Mouse (Mus musculus) heart, postnatal 25 days (tissue): Measurements from ENCODE around the gene Fgfr2. TPM values are rescaled to one million over a fixed set of nuclear protein-coding genes. Genes with fewer than 3 reads are reported as not detected.

Source experiments
- DNase-seq: peaks from one replicate; pipeline ENCODE4 v3.0.0; 2022; ENCODE audit warnings: low spot score
- intact Hi-C: fragments of 180-260 bp; cut with DNase I; formaldehyde crosslinking; loops from one replicate; pipeline ENCODE4 v1.15.1; 2025
- total RNA-seq, 2 experiments: library from RNA; stranded (reverse); gene quantifications; 2 replicates each; pipeline ENCODE4 v1.2.3; 2021

Fgfr2 gene
- total RNA-seq, 2 experiments from 2014 or later: 1.7 to 1.8 TPM

DNA sequence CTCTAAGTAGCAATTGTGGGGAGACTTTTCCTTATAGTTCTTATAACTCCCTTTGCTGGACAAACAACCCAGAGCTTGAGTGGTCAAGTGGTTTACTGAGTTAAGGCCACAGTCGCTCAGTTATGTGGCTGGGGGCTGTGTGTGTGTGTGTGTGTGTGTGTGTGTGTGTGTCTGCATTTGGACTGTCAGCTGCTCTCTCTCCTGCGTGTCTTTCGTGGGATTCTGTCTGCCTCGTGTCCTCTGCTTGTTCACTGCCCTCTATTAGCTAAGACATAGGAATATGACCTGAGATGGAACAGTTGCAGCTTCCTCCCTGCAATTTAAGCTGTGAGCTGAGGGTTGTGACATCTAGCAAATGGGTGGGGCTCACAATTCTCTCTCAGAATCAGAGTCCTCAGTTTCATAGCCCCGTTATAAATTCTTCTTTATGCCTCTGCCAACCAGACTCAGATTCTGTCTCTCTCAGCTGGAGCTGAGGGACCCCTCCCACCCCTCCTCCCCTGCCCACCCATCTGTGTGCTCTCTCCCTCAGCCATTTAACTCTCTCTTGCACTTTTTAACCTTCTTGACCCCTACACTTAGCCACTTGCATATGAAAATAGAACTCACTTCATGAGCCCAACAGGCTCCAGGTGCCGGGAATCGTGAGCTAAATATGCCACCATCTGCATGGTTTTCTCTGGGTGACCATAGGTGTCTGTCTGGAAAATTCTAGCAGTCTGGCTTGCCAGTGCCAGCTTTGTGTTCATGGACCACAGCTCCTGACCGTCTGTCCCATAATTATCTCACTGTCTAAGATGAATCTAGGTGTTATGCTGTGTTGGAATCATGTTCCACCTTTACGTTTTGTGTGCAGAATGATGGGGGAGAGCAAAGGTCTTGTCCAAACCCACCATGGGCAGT lies 2413.5 kb downstream of the Fgfr2 start:
- intact Hi-C loops: no loop called here
- DNase-seq: no peak

DNA sequence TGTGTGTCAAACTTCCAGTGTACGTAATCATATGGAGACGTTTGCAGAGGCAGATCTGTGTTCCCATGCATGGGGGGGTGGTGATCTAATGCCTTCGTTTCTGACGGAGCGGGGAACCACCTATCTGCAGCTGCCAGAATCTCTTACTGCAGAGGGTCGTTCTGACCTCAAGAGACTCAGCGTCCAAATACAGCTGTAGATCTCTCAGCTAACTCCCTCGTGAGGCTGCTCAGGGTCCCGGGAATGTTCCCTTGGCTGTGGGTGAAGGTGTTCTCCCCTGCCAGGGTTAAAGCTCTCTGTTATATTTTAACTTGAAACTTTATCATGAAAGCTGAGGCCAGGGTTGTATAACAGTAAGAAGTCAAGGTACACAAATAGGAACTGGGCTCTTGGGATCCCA lies 2414.2 kb downstream of the Fgfr2 start:
- intact Hi-C loops: no loop called here
- DNase-seq: no peak

DNA sequence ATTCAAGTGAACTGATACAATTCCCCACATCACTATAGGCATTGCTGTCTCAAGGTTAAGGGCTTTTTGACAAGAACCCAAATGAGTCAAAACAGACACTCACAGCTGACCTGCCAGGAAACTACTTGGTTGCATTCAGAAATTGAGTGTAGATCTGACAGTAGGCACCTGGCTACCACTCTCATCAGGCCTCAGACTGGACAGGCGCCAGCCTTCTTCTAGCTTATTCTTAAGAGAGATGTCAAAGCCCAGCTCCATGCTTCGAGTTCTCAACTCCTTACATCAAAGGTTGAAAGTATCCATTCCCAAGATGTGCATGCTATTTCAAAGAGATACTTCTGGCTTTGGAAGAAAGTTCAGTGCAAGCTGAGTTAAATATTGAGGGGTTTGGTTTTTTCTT lies 2417.9 kb downstream of the Fgfr2 start:
- DNase-seq: no peak
- intact Hi-C loops: no loop called here

DNA sequence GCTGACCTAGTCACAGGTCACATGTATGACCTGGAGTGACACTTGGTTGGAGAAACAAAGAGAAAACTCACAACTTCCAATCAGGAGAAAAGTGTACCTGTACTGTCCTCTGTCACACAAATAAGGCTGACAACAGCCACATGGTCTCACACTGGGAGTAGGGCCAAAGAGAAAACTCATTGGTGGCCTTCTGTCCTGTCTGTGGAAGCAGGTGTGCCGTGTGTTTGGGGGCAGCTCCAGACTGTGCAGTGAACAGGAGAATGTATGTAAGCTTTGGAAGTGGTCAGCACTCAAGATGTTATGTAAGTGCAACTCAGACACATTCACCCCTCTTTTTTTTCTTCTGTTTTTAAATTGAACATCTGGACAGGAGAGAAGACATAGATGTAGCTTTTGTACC lies 2421.8 kb downstream of the Fgfr2 start:
- intact Hi-C loops: no loop called here
- no peak for DNase-seq

DNA sequence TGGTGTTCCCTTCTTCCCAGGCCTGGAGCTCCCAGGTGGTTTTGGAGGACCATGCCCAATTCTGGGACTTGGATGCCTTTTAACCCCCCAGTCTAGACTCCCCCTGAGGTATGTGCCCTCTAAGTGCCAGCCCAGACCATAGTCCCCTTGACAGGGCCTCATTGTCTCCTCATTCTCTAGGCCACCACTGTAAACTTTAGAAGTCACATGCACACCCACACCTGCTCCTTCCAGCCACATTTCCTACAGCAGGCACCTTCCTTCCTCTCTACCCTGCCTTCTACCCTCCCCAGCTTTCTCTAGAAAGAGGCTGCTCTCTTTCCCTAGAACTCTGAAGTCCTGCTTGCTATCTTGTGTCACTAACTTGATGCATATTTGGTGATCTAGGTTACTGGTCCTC lies 2424.7 kb downstream of the Fgfr2 start:
- intact Hi-C loops: no loop called here
- no peak for DNase-seq

DNA sequence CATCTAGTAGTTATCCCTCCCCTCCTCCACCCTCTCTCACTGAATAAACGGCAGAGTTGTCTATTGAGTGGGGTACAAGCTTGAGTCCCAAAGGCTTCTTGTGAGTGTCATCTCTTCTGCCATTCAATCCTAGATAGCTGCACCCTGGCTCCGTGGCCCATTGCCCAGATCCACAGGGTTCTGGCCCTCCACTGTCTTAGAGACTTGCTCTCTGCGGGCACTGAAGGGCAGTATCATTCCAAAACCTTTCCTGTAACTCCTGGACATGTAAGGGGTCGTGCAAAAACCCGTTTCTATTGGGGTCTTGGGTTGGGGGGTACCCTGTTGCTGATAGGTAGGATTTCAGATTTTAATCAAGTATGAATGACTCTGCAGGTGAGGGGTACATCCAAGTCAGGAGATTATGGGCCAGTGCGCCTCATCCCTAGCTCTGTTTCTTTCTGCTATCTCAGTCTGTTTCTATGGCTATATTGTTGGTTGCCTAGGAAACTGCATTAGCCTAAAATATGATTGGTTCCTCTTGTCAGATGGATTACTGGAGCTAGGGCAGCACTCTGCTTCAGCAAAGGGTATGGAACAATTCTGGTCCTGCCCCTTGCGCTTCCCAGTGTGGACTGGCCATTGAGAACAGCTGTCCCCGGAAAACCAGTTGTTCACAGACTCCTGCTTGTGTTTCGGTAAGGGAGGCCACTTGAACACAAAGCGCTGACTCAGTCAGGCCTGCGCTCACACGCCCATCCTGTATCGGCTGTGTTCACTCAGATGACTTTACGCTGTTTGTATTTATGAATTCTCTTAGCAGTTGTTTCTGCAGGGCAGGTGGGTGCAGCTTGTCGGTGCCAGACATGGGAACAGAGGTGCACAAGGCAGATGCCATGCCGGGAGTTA lies 2426.6 kb downstream of the Fgfr2 start:
- intact Hi-C loops: no loop called here
- DNase-seq: no peak

DNA sequence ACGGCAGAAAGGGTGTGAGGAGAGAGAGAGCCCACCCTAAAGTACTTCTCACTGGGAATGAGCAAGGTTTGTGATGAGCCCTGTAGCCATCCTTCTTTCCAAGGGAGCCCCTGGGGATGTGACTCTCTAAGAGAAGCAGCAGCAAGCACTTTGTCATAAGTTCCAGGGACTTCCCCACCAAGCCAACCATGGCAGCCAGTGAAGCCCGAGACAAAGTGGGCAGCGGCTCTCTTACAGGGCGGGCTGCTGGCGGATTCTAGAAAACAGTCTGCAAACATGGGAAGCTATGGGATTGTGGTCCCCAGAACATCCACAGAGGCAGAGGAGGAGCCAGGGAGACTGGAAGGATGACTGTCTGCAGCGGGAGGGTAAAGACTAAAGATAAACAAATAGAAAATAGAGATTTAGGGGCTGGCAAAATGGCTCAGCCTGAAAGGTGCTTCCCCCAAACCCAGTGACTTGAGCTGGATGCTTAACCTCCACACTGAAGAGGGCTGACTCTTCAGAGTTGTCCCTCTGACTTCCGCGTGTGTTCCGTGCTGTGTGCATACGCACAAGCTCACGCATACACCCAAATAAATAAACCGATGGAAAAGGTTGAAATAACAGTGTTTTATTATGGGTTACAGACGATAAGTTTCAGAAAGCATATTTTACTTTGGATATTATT lies 2427.3 kb downstream of the Fgfr2 start:
- intact Hi-C loops: no loop called here
- no peak for DNase-seq

DNA sequence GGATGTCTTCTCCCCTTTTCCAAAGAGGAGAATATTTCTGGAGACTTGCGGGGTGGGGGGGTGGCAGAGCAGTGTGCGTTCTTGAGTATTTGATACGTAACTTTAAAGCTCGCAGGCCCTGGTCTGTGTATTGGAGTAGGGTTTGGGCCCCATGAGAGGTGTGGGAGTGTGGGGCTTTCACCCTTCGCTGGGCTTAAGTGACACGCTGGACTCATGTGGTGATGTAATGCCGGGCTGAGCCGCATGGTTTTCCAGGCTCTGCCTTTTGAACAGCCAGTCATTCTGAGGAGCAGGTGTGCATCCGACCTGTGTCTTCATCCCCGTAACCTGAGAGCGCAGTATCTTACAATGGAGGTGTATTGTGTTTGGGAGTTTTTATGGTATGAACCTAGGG lies 2429.4 kb downstream of the Fgfr2 start:
- no peak for DNase-seq
- intact Hi-C loops: loop anchor here (2.0 kb wide), 1 partner anchor 89 kb away; no protein-coding TSS in a partner anchor

DNA sequence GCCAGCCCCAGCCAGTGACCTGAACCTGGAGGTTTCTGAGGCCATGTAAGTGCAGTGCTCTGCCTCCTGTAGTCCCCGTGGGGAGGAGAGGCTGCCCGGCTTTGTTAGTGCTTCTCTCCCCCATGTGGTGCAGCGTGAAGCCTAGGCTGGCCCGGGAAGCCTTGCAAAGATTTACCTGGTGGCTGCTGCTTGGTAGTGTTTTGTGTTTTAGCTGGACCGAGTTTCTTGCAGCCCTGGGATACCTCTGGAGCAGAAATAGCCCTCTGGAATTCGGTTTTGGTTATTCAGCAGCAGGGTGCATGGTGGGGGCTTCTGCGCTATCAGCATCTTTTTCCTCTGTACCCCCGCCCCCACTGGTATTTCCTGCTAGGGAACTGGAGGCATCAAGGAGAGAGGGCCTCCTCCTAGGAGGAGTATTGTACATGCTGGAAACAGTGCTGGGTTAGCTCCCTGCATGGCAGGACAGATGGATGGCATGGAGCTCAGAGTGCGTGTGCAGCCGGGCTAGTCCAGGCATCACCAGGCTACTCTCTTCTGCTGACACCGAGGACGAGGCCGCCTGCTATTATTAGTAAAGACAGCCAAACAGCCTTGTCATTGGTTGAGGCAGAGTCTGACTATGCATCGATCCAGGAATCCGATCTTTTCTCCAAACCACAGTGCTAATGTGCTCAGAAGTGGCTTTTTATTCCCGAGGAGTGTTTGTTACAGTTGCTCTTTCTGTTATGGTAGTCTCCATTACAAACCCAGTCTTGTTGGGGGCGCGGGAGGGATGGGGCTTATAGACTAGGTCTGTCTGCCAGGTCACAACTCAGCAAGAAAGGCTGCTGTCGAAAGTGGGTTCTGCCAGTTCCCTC lies 2430.0 kb downstream of the Fgfr2 start:
- no peak for DNase-seq
- intact Hi-C loops: loop anchor here (2.0 kb wide), 1 partner anchor 88 kb away; no protein-coding TSS in a partner anchor

DNA sequence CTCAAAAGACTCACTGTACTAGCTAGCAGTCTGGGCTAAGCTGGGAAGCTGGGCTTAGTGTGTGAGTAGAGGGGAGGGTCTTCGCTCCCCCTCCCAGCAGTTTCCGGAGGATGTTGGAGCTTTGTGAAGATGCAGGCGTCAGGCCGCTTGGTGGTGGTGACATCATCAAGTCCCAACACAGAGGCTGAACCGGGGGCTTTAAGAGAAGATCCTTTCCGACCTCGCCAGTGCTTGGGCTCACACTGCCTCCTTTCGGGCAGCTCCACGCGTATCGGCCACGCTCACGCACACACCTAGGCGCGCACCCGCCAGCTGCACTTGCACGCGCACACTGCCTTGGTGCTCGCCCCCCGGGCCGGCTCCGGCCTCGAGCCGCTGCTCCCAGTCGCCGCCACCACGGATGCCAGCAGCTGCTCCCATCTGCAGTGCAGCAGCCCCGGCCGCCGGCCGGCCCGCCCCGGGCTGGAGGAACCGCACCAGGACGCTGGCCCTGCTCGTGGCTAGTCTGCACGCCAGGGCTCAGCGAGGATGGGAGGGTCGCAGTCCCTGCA lies 2430.7 kb downstream of the Fgfr2 start:
- intact Hi-C loops: loop anchor here (2.0 kb wide), 1 partner anchor 88 kb away; no protein-coding TSS in a partner anchor
- DNase-seq: peak; percentile 42

DNA sequence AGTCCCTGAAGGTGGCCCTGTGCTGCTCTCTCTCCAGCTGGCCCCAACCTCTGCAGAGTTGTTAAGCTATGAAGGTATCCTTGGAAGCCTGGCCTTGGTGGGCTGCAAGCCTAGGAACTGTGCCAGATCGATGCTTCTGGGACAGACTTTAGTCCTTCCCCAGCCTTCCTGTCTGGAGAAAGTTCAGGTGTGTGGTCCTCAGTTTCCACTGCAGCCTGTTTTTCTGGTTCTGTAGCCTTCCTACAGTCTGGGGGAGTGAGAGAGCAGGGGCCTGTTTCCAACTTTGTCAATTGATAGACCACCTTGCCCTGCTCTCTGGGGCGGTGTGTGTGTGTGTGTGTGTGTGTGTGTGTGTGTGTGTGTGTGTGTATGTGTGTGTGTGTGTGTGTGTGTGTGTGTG lies 2431.2 kb downstream of the Fgfr2 start:
- intact Hi-C loops: loop anchor here (2.0 kb wide), 1 partner anchor 87 kb away; no protein-coding TSS in a partner anchor

DNA sequence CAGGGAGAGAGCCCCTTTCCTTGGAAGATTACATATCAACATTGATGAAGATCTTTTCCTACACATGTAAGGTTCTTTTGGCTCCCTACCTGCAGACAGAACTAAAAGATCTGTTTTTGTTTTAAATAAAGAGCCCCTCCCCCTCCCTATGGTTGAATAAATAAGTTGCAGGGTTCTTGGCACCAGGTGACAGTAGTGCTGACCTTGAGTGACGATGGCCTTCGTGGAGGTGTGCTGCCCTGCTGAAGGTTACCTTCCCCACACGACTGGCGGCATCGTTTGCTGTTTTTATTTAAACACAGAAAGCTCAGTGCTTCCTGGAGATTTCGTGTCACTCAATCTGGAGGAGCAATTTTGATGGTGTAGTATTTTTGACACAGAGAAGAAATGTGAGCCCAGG lies 2432.3 kb downstream of the Fgfr2 start:
- intact Hi-C loops: no loop called here
- DNase-seq: no peak

More for the DNA sequence above, 2431.2 kb downstream of the Fgfr2 start:
- no peak for DNase-seq

DNA sequence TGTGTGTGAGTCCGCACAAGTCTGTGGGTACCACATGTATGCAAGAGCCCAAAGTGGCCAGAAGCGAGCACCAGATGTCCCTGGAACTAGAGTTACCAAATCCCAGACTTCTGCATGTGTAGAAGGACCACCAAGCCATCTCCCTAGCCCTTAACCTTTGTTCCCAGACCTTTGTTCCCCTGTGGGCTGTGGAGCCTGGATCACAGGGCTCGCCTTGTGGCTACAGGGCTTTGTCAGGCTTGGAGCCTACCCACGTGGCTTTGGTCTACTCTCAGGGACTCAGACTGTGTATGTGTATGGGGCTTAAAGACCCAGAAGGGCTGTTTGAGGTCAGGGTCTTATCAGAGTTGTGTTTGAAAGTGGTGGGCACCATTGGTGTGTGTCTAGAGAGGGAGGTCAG lies 2434.5 kb downstream of the Fgfr2 start:
- no peak for DNase-seq
- intact Hi-C loops: no loop called here

DNA sequence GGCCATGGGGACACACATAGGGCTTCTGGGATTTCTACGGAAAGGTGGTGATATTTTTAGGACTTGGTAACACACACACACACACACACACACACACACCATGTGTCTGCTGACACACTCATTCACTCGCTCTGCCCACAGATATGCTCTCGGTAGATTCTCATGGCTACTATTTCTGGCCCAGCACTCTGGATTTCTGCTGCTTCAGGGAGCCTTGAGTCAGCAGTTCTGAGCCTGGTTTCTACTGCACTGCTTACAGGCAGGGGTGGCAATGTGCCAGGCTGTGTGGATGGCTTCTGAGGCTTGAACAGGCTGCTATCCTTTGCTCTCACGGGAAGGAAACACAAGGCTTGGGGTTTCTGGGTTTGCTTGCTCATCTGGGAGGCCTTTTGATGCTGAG lies 2441.4 kb downstream of the Fgfr2 start:
- DNase-seq: no peak
- intact Hi-C loops: no loop called here

DNA sequence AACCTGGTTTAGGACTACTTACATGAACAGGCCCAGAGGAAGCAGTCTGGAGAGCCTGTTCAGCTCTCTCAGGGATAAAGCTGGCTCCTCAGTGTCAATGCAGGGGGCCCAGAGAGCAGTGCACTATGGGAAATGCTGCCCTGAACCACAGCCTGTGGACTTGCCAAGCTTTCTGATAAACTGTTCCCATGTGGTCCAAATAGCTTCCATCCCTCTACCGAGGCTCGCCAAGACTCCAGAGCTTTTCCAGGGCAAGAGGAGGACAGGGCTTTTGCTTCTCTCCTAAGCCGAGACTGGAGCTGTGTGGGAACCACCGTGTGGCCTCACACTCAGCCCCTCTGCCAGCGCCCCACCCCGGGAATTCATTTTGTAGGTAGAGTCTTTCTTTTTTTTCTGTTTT lies 2444.7 kb downstream of the Fgfr2 start:
- peak; percentile 61 for DNase-seq
- intact Hi-C loops: loop anchor here (5.0 to 10.0 kb wide), 3 partner anchors 36 to 74 kb away; no protein-coding TSS in a partner anchor

DNA sequence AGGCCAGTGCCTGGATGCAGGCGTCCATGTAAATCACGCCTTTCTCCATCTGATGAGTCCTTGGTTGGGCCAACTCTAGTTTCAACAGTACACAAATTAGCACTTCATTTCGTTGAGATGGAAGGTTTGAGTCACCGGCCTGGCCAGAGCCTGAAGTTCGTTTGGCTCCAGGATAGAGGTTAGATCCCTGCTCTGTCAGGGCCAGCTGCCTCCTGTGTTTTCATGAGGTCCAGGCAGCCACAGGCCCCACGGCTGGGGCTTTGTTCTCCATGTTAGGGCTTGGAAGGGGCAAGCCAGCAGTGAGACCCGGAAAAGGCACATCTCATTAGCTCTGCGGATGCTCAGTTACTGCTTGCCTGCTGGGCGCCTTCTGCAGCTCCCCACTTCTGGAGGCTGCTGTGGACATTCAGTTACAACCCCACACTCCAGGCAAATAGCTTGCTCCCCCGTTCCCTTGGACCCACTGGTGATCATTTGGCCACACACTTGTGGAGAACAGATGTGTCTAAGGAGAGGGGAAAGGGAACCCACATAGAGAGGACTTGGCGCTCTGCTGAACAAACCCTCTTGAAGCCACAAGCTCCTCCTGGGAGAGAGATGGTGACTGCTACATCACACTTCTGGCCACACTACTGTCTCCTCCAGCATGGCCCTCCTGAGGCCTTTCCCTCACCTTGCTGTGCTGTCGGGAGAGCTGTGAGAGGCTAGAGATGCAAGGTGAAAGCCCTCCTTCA lies 2445.4 kb downstream of the Fgfr2 start:
- intact Hi-C loops: loop anchor here (5.0 to 10.0 kb wide), 3 partner anchors 35 to 73 kb away; no protein-coding TSS in a partner anchor
- DNase-seq: peak; percentile 41

DNA sequence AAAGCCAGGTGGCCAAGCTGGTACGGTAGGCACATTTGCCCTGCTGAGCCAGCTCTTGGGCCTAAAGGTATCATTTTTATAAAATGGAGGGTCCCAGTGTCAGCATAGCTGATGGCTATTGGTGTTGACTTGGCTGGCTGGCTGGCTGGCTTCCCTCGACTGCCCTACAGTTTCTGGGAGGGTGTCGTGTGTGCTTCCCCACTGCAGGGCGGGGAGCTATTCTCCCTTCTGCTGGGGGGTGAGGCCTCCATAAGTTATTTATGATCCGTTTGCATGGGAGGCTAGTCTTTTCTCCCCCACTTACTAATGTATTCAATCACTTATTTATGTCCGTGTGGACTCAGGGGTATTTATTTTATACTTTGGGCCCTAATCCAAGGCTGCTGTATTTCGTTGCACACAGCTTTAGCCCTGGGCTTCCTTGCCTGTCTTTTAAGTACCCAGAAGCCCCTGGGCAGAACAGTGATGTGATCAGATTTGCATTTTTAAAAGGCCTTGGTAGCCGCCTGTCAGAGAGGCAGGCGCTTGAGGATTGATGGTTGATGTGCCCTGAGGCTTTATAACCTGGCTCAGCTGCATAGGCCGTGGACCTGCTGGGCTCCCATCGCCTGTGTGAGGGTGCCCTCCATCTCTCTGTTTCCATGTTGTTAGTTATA lies 2446.1 kb downstream of the Fgfr2 start:
- intact Hi-C loops: loop anchor here (5.0 to 10.0 kb wide), 3 partner anchors 35 to 72 kb away; no protein-coding TSS in a partner anchor
- no peak for DNase-seq
